Mouse (Mus musculus): Measurements from ENCODE around the gene Trim61. TPM values are rescaled to one million over a fixed set of nuclear protein-coding genes. Genes with fewer than 3 reads are reported as not detected.

Trim61 gene
- 0.13 TPM in 1 of 2 replicates, not detected in the other for polyA plus RNA-seq (2014; fragmentation: Nextera tagmentation; extraction: Ambion mirVana)

DNA sequence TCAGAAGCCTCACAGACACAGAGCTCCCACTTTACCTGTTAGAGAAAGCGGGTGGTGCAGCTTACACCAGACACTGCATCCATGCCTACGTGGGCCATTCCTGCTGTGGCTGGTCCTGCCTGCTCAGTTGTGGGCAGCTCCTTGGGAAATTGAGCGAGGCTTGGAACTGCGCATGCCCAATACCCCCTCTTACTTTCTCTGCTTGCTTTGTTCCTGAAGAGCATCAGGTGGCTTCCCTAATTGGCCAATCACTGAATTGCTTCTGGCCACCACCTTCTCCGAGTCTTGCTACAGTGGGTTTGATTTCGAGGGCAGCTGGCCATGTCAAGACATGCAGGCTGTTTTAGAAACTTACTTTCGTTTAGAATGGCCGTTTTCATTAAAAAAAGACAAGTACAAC, at the start of gene Trim61, which contains the start of gene Trim60:
Gene Trim61, minus strand, starts transcription at position 101 of the 400 bp plus-strand sequence.
Gene Trim60, minus strand, starts transcription at position 162 of the 400 bp plus-strand sequence.
- Histone ChIP-seq H3K27me3 (ENCODE audit: control insufficient read depth, insufficient read depth, low read length) (no peaks in the 10 kb centered on the region), H3K4me2 (ENCODE audit: low read depth, low read length) (no peak within 1 kb of the TSS), H3K4me3 (ENCODE audit: low read depth, low read length) (no peak within 1 kb of the TSS), H3K9me3 (ENCODE audit: control insufficient read depth, low read length) (no peaks in the 10 kb centered on the region), H3K4me1 (ENCODE audit: control insufficient read depth, insufficient read depth, low read length) (no peaks in the 10 kb centered on the region), H3K27ac (ENCODE audit: low read depth, low read length) (no peak within 1 kb of the TSS), H3K36me3 (ENCODE audit: control insufficient read depth, insufficient read depth, low read length) (no peaks in the 10 kb centered on the region), H3K9ac (replicated peaks; ENCODE audit: low read depth, low read length) (no peak within 1 kb of the TSS)
- WGBS: 89% methylated on average over 8 of the region's 8 CpGs
- no peak for ATAC-seq (ENCODE audit: low read depth)

DNA sequence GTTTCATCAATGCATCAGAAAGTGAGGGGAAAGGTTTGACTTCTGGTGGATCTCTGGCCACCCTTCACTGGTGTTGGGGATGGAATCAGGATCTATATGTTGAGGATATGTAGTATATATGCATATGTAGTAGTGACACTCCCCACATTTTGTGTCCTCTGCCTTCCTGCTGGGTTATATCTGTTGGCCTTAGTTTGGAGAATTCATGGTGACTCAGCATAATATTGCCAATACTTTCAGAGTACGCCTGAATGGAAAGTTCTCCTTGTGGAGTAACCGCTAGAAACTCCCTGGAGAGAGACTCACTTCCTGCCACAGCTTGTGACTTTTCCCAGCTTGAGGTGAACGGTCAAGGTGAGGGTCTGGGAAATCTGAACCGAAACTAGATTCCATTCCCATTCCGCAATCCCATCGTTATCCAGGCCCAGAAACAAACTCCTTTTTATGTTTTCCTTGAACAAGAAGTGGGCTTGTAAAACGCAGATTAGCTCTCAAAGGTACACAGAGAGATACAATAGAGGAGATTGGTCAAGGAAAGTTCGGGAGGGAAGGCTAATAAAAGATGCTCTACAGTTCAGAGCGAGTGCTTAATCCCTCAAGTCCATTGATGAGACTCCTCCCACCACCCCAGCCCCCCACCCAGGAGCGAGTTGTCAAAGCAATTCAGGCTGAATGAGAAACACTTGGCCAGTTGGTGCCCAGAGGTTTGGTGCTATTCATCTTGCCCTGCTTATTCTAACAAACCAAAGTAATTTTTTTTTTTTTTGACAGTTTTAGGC, 49.6 kb upstream of the Trim61 start:
- H3K4me2 ChIP-seq (ENCODE audit: low read depth, low read length): no peak overlapping the region

DNA sequence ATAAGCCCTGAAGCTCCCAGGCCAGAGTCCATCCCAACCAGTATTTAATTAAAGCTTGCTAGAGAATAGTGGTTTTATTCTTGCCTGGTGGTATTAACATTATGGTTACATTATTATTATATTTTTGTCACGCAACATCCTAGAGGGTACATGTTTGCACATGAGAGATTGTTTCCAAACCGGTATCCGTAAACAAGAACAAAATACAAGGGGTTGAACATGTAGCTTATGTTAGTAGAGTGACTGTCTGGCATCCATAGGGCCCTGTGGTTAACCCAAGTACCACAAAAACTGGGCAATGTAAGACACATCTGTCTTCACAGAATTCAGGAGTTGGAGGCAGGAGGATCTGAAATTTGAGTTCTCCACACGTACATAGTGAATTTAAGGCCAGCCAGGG, 48.7 kb upstream of the Trim61 start:
- WGBS: 93% methylated on average over 4 of the region's 4 CpGs
- no peak overlapping the region for H3K27ac ChIP-seq (ENCODE audit: low read depth, low read length)
- H3K4me3 ChIP-seq (ENCODE audit: low read depth, low read length): no peak overlapping the region
- no peak overlapping the region for H3K4me2 ChIP-seq (ENCODE audit: low read depth, low read length)
- ATAC-seq (ENCODE audit: low read depth): no peak
- no peaks in the 10 kb centered on the region for H3K4me1 ChIP-seq (ENCODE audit: control insufficient read depth, insufficient read depth, low read length)
- no peaks in the 10 kb centered on the region for H3K9me3 ChIP-seq (ENCODE audit: control insufficient read depth, low read length)
- H3K36me3 ChIP-seq (ENCODE audit: control insufficient read depth, insufficient read depth, low read length): no peaks in the 10 kb centered on the region
- no peak overlapping the region for H3K9ac ChIP-seq (replicated peaks; ENCODE audit: low read depth, low read length)
- no peaks in the 10 kb centered on the region for H3K27me3 ChIP-seq (ENCODE audit: control insufficient read depth, insufficient read depth, low read length)

More for the DNA sequence above, 49.6 kb upstream of the Trim61 start:
- H3K36me3 ChIP-seq (ENCODE audit: control insufficient read depth, insufficient read depth, low read length): no peaks in the 10 kb centered on the region
- H3K27ac ChIP-seq (ENCODE audit: low read depth, low read length): no peak overlapping the region
- H3K4me1 ChIP-seq (ENCODE audit: control insufficient read depth, insufficient read depth, low read length): no peaks in the 10 kb centered on the region
- no peak overlapping the region for H3K9ac ChIP-seq (replicated peaks; ENCODE audit: low read depth, low read length)
- H3K9me3 ChIP-seq (ENCODE audit: control insufficient read depth, low read length): no peaks in the 10 kb centered on the region
- peak; percentile 68; the same call in 1 of the 2 replicates for ATAC-seq (ENCODE audit: low read depth)
- no peaks in the 10 kb centered on the region for H3K27me3 ChIP-seq (ENCODE audit: control insufficient read depth, insufficient read depth, low read length)
- 17% methylated on average over 10 of the region's 10 CpGs for WGBS
- no peak overlapping the region for H3K4me3 ChIP-seq (ENCODE audit: low read depth, low read length)

DNA sequence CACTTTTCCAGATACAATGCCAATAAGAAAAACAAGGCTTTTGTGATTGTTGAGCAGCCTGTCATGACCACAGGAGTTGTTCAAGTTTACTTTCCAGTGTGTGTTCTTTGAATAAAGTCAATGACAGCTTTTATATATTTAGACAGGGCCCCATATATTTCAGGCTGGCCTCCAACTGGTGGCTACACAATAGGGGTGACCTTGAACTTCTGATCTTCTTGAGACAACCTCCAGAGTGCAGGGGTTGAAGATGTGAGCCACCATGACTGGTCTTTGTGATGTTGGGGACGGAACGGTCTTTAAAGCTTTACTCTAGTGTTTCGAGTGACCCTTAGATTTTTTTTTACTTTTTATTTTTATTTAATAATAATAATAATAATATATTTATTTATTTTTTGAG, 47.3 kb upstream of the Trim61 start:
- H3K27me3 ChIP-seq (ENCODE audit: control insufficient read depth, insufficient read depth, low read length): no peaks in the 10 kb centered on the region
- no peak overlapping the region for H3K4me2 ChIP-seq (ENCODE audit: low read depth, low read length)
- no peak for ATAC-seq (ENCODE audit: low read depth)
- H3K36me3 ChIP-seq (ENCODE audit: control insufficient read depth, insufficient read depth, low read length): no peaks in the 10 kb centered on the region
- H3K4me1 ChIP-seq (ENCODE audit: control insufficient read depth, insufficient read depth, low read length): no peaks in the 10 kb centered on the region
- 94% methylated on average over 3 of the region's 3 CpGs for WGBS
- H3K4me3 ChIP-seq (ENCODE audit: low read depth, low read length): no peak overlapping the region
- no peaks in the 10 kb centered on the region for H3K9me3 ChIP-seq (ENCODE audit: control insufficient read depth, low read length)
- H3K27ac ChIP-seq (ENCODE audit: low read depth, low read length): no peak overlapping the region
- no peak overlapping the region for H3K9ac ChIP-seq (replicated peaks; ENCODE audit: low read depth, low read length)

DNA sequence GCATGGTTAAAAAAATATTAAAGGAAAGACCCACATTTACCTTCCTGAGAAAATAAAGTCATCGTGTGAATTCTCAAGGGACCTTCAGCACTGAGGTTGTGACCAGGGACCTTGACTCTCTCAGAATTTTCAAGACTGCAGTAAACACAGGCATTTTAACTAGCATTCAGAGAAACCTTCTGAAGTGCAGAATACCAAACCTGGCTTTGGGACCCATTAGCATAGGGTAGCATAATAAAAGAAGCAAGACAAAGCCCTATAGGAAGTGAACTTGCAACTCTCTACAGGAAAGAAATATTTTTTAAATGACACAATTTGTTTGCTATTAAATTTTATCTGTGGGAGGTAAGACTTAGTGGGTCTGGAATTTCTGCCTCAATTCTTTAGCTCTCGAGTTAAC, 45.7 kb upstream of the Trim61 start:
- 46% methylated on average over 2 of the region's 2 CpGs for WGBS
- no peak overlapping the region for H3K27ac ChIP-seq (ENCODE audit: low read depth, low read length)
- no peaks in the 10 kb centered on the region for H3K27me3 ChIP-seq (ENCODE audit: control insufficient read depth, insufficient read depth, low read length)
- H3K4me1 ChIP-seq (ENCODE audit: control insufficient read depth, insufficient read depth, low read length): no peaks in the 10 kb centered on the region
- no peak overlapping the region for H3K4me2 ChIP-seq (ENCODE audit: low read depth, low read length)
- no peak overlapping the region for H3K4me3 ChIP-seq (ENCODE audit: low read depth, low read length)
- ATAC-seq (ENCODE audit: low read depth): no peak
- H3K36me3 ChIP-seq (ENCODE audit: control insufficient read depth, insufficient read depth, low read length): no peaks in the 10 kb centered on the region
- no peaks in the 10 kb centered on the region for H3K9me3 ChIP-seq (ENCODE audit: control insufficient read depth, low read length)
- no peak overlapping the region for H3K9ac ChIP-seq (replicated peaks; ENCODE audit: low read depth, low read length)

DNA sequence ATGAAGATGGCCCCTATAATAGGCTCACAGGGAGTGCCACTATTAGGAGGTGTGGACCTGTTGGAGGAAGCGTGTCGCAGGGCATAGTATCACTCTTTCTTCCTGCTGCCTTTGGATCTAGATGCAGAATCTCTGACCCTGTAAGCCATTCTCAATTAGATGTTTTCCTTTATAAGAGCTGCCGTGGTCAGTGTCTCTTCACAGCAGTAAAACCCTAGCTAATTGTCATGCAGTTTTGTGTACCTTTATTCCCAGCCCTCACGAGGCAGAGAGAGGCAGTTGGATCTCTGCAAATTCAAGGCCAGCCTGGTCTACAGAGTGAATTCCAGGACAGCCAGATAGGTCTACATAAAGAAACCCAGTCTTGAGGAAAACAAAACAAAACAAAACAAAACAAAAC, 43.9 kb upstream of the Trim61 start:
- Histone ChIP-seq H3K4me1 (ENCODE audit: control insufficient read depth, insufficient read depth, low read length) (no peaks in the 10 kb centered on the region), H3K27ac (ENCODE audit: low read depth, low read length) (no peak overlapping the region)

DNA sequence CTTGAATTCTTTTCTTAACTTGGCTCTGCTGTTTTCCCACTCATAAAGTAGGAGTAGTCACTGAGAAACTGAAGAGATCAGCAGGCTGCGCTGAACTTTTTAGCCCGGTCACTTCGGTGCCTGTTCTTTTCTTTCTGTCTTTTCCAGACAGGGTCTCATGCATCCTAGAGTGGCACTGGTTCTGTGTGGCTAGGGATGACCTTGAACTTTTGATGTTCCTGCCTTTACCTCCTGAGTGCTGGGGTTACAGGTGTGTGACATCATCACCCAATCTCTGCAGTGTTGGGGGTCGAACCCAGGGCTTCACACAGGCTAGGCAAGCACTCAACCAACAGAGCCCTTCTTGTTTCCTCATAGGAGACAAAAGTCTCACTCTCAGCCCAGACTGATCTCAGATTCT, 38.4 kb upstream of the Trim61 start:
- Histone ChIP-seq H3K4me1 (ENCODE audit: control insufficient read depth, insufficient read depth, low read length) (no peaks in the 10 kb centered on the region), H3K9ac (replicated peaks; ENCODE audit: low read depth, low read length) (no peak overlapping the region), H3K4me2 (ENCODE audit: low read depth, low read length) (no peak overlapping the region), H3K27me3 (ENCODE audit: control insufficient read depth, insufficient read depth, low read length) (no peaks in the 10 kb centered on the region), H3K27ac (ENCODE audit: low read depth, low read length) (no peak overlapping the region), H3K4me3 (ENCODE audit: low read depth, low read length) (no peak overlapping the region), H3K9me3 (ENCODE audit: control insufficient read depth, low read length) (no peaks in the 10 kb centered on the region), H3K36me3 (ENCODE audit: control insufficient read depth, insufficient read depth, low read length) (no peaks in the 10 kb centered on the region)
- no peak for ATAC-seq (ENCODE audit: low read depth)
- 95% methylated on average over 4 of the region's 4 CpGs for WGBS

More for the DNA sequence above, 43.9 kb upstream of the Trim61 start:
- Histone ChIP-seq H3K9me3 (ENCODE audit: control insufficient read depth, low read length) (no peaks in the 10 kb centered on the region), H3K9ac (replicated peaks; ENCODE audit: low read depth, low read length) (no peak overlapping the region), H3K4me2 (ENCODE audit: low read depth, low read length) (no peak overlapping the region), H3K36me3 (ENCODE audit: control insufficient read depth, insufficient read depth, low read length) (no peaks in the 10 kb centered on the region), H3K27me3 (ENCODE audit: control insufficient read depth, insufficient read depth, low read length) (no peaks in the 10 kb centered on the region), H3K4me3 (ENCODE audit: low read depth, low read length) (no peak overlapping the region)
- 61% methylated on average over 4 of the region's 4 CpGs for WGBS
- ATAC-seq (ENCODE audit: low read depth): no peak

DNA sequence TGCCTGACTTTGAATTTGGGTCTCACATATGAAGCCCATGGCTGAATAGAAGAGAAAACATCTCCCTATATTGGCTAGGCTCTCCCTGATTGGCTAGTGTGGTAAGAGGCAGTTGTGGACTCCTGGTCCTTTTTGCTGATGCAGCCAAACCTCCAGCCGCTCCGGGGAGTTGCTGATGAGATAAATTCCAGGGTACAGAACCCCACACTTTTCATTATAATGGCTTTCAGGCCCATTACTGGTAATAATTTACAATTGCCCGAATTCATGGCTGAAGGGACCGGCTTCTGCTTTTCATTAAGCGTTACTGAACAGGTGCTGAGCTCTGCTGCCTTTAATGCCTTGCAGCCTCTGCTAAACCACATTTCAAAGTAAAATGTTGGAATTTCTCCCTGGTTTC, 35.6 kb upstream of the Trim61 start:
- H3K9ac ChIP-seq (replicated peaks; ENCODE audit: low read depth, low read length): no peak overlapping the region
- WGBS: 20% methylated on average over 5 of the region's 5 CpGs
- no peak overlapping the region for H3K27ac ChIP-seq (ENCODE audit: low read depth, low read length)
- H3K27me3 ChIP-seq (ENCODE audit: control insufficient read depth, insufficient read depth, low read length): no peaks in the 10 kb centered on the region
- peak; percentile 71; the same call in 1 of the 2 replicates for ATAC-seq (ENCODE audit: low read depth)
- H3K4me1 ChIP-seq (ENCODE audit: control insufficient read depth, insufficient read depth, low read length): no peaks in the 10 kb centered on the region
- H3K4me3 ChIP-seq (ENCODE audit: low read depth, low read length): no peak overlapping the region
- no peaks in the 10 kb centered on the region for H3K9me3 ChIP-seq (ENCODE audit: control insufficient read depth, low read length)
- H3K4me2 ChIP-seq (ENCODE audit: low read depth, low read length): no peak overlapping the region
- no peaks in the 10 kb centered on the region for H3K36me3 ChIP-seq (ENCODE audit: control insufficient read depth, insufficient read depth, low read length)

DNA sequence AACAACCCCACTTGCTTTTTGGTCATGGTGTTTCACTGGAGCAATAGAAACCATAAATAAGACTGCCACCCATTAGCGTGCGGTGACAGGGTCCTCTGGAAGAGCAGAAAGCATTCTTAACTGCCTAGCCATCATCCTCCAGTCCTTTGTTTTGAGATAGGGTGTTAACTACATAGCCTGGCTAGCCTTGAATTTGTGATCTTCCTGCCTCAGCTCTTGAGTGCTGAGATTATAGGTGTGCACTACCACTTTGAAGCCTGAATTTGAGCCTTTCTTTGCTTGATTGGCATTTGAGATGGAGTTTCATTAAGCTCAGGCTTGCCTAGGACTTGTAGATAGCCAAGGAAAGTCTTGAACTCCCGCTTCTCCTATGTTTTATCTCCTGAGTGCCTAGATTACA, 35.2 kb upstream of the Trim61 start:
- Histone ChIP-seq H3K4me3 (ENCODE audit: low read depth, low read length) (no peak overlapping the region), H3K4me2 (ENCODE audit: low read depth, low read length) (no peak overlapping the region), H3K4me1 (ENCODE audit: control insufficient read depth, insufficient read depth, low read length) (no peaks in the 10 kb centered on the region), H3K9me3 (ENCODE audit: control insufficient read depth, low read length) (no peaks in the 10 kb centered on the region), H3K27me3 (ENCODE audit: control insufficient read depth, insufficient read depth, low read length) (no peaks in the 10 kb centered on the region), H3K27ac (ENCODE audit: low read depth, low read length) (no peak overlapping the region), H3K36me3 (ENCODE audit: control insufficient read depth, insufficient read depth, low read length) (no peaks in the 10 kb centered on the region), H3K9ac (replicated peaks; ENCODE audit: low read depth, low read length) (no peak overlapping the region)
- ATAC-seq (ENCODE audit: low read depth): no peak
- WGBS: 42% methylated on average over 3 of the region's 3 CpGs
